Mouse (Mus musculus) layer of hippocampus, adult 8-10 months (tissue): ENCODE data around the gene Olfr1214. TPM values are rescaled to one million over a fixed set of nuclear protein-coding genes. Genes with fewer than 3 reads are reported as not detected.
"Not testable (repeated sequence)": the region's sequence is repeated elsewhere in the genome, so short reads cannot be mapped to it uniquely, and the experiment has no call there.

Source experiments
- DNase-seq, 2 experiments: peaks; one replicate each; pipeline ENCODE4 v3.0.0; 2022; ENCODE audit warnings: low spot score in 2 of 2
- total RNA-seq, 4 experiments: library from RNA; stranded (reverse); gene quantifications; 2 replicates each; pipeline ENCODE4 v1.2.4; 2022

Gene Olfr1214
- not detected for total RNA-seq

- no peak for DNase-seq
Measured at GRCm38 (mm10) chr2:88992553-88992952, at the start of gene Olfr1214. Olfr1214 (minus strand) TSS chr2:88992653.

GRCm38 (mm10) chr2:89031965-89032364 is 39.5 kb upstream of the Olfr1214 start, which contains the start of gene Olfr1217:
Olfr1217 (minus strand) TSS chr2:89032065.
- DNase-seq = no peak

GRCm38 (mm10) chr2:89021436-89021835 is 29.0 kb upstream of the Olfr1214 start:
- DNase-seq = not testable (repeated sequence)

- DNase-seq = no peak
Measured at GRCm38 (mm10) chr2:89018240-89018639, 25.8 kb upstream of the Olfr1214 start, which contains the start of gene Olfr1216. Olfr1216 (minus strand) TSS chr2:89018340.

- no peak for DNase-seq
Measured at GRCm38 (mm10) chr2:89006873-89007272, 14.4 kb upstream of the Olfr1214 start, which contains the start of gene Olfr1215. Olfr1215 (minus strand) TSS chr2:89006973.

- no peak for DNase-seq
Measured at GRCm38 (mm10) chr2:88980181-88980580, 12.3 kb downstream of the Olfr1214 start, which contains the start of gene Gm13762. Gm13762 (minus strand) TSS chr2:88980281.

- no peak for DNase-seq
Measured at GRCm38 (mm10) chr2:88953669-88954068, 38.8 kb downstream of the Olfr1214 start, which contains the start of gene Olfr1212. Olfr1212 (plus strand) TSS chr2:88953969.

- no peak for DNase-seq
Measured at GRCm38 (mm10) chr2:88938011-88938410, 54.4 kb downstream of the Olfr1214 start, which contains the start of gene Olfr1211. Olfr1211 (minus strand) TSS chr2:88938111.

Other genes starting within 250 kb of the Olfr1214 start
- not detected for gene Olfr1198, start 241.3 kb downstream of the Olfr1214 start, total RNA-seq
- gene Olfr1199, start 232.2 kb downstream of the Olfr1214 start, total RNA-seq = not detected
- gene Olfr1200, start 222.2 kb downstream of the Olfr1214 start, total RNA-seq = not detected
- not detected for gene Olfr1201, start 199.6 kb downstream of the Olfr1214 start, total RNA-seq
- gene Olfr1202, start 178.2 kb downstream of the Olfr1214 start, total RNA-seq = not detected
- gene Olfr1205, start 162.9 kb downstream of the Olfr1214 start, total RNA-seq = not detected
- gene Olfr1204, start 143.4 kb downstream of the Olfr1214 start, total RNA-seq = not detected
- gene Olfr1206, start 129.4 kb downstream of the Olfr1214 start, total RNA-seq = not detected
- not detected for gene Olfr1208, start 90.3 kb downstream of the Olfr1214 start, total RNA-seq
- not detected for gene Olfr1209, start 77.5 kb downstream of the Olfr1214 start, total RNA-seq
- gene Olfr1211, start 54.5 kb downstream of the Olfr1214 start, total RNA-seq = not detected
- not detected for gene Olfr1212, start 38.7 kb downstream of the Olfr1214 start, total RNA-seq
- gene Gm13762, start 12.4 kb downstream of the Olfr1214 start, total RNA-seq = not detected
- not detected for gene Olfr1215, start 14.3 kb upstream of the Olfr1214 start, total RNA-seq
- gene Olfr1216, start 25.7 kb upstream of the Olfr1214 start, total RNA-seq = not detected
- gene Olfr1217, start 39.4 kb upstream of the Olfr1214 start, total RNA-seq = not detected
- gene Olfr1218, start 68.5 kb upstream of the Olfr1214 start, total RNA-seq = not detected
- not detected for gene Olfr1219, start 90.9 kb upstream of the Olfr1214 start, total RNA-seq
- not detected for gene Olfr1220, start 114.2 kb upstream of the Olfr1214 start, total RNA-seq
- gene Olfr1221, start 124.6 kb upstream of the Olfr1214 start, total RNA-seq = not detected
- gene Olfr1222, start 140.4 kb upstream of the Olfr1214 start, total RNA-seq = not detected
- gene Olfr1223, start 158.9 kb upstream of the Olfr1214 start, total RNA-seq = not detected
- gene Olfr1224-ps1, start 171.4 kb upstream of the Olfr1214 start, total RNA-seq = not detected
- gene Olfr1225, start 182.0 kb upstream of the Olfr1214 start, total RNA-seq = not detected
- not detected for gene Olfr1226, start 207.4 kb upstream of the Olfr1214 start, total RNA-seq